Mouse (Mus musculus) right cerebral cortex, adult 2 months (tissue): ENCODE results near the gene Opcml.

Experiments
- DNase-seq, 2 experiments: peaks; one replicate each; pipeline ENCODE4 v3.0.0; 2021 to 2022; ENCODE audit warnings: low spot score in 2 of 2

Gene Opcml

DNA sequence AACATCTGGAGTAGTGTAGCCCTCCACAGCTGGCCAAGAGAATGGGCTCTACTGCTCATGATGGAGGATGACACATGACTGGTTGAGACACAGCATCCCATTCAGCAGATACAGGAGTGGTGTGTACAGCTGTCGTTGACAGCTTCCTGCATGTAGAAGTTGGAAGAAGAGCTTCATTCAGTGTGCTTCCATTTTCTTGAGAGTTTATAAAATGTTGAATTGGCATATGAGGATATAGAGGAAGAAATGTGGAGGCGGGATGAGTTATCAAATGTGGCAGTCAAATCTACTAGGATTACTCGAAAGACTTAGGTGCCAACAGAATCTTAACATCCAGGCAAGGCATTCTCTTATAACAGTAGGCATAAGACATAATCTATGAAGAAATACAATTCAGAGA lies 723.3 kb downstream of the Opcml start:
- DNase-seq: no peak

DNA sequence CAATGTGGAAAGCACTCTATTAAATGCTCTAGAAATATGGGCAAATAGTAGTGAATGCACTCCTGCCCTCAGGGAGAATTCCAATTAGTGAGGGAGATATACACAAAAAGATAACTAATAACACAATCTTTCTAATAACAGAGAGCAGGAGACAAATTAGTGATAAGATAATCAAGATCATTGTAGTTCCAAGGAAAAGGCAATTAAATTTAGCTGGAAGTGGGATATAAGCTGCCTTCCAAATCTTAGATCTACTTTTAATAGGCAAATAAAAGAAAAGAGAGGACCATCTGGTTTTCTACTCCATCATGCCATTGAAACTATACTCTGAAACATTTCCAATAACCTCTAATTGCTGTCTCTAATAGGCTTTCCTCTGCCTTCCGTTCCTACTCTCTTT lies 742.6 kb downstream of the Opcml start:
- DNase-seq: no peak

DNA sequence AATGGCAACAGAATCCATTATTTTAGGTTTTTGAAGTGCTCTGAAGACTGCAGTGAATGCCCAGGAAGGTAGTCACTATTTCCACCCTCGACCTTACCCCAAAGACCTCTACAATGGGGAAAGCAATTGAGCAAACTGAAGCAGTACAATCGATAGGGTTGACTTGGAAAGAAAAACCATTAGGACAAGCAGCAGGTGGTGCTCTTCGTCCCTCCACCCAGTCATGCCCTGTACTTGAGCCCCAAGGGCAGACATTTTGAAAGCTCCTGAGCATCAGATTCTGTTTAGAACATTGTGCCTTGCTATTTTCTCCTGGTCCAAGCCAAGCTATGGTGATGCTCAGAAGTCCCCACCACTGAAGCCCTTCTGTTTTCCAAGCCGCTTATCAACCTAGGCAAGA lies 744.4 kb downstream of the Opcml start:
- DNase-seq: no peak

DNA sequence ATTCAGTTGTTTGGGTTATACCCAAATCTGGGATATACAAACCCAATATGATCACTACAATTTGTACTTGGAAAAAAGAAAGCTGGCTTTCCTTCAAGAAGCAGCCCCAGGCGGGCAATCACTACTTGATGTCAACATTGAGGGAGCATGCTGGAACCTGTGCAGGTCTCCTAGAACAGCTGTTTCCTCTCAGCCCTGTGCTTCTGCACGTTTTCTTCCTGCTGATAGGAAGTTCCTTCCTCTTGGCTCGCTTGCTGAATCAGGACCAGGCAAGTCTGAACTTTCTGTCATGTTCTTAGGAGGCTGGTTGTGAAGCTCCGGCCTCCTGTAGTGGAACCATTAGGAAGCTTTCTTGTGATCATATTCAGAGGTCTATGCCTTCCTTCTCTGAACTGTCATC lies 746.1 kb downstream of the Opcml start:
- no peak for DNase-seq

DNA sequence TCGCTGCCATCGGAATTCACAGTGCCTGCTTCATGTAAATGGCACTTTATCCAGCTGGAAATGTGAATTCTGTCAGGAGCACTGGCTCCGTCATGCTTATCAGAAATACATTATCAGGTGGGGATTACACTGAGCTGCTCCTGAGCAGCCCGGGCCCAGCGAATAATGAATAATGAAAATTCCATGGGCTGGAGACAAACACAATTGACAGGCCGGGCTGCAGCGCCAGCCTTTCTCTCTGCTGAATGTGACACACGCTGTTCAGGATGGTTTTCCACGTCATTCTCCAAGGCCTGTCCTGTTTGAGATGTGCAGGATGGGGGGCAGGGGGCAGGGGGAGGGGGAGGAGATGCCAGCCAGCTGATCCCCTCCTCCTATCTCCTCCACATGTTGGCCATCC lies 757.6 kb downstream of the Opcml start:
- no peak for DNase-seq

DNA sequence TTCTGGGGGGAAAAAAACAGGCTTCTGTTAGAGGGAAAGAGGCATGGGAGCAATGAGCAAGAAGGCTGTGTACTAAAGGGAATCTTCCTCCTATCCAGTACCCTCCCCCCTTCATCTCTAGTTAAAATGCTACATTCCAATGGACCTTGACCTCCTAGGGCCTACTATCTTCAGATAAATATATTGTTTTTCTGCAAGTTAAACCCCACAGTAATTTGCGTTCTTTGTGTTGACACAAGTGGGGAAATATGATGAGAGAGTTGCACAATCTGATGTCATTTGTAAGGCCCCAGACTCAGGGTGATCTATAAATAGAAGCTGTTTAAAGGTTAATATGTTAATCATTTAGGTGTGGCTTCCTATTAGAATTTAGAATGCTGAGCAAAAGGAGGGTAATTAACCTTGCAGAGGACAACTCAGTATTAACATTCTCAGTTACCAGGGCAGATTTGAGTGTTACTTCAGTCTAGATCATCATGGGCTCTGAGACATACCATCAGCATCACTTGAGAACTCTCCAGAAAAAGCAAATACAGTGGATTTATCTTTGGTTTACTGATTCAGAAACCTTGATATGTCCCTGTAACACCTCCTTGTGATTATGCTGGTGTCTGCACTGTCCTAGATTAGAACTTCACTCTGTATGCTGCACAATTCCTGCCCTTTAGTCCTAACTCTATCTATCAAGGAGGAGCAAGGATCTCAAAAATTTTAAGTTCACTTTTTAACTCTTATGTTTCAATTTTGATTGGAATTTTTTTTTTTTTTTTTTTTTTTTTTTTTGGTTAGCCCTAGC lies 762.0 kb downstream of the Opcml start:
- DNase-seq: no peak

DNA sequence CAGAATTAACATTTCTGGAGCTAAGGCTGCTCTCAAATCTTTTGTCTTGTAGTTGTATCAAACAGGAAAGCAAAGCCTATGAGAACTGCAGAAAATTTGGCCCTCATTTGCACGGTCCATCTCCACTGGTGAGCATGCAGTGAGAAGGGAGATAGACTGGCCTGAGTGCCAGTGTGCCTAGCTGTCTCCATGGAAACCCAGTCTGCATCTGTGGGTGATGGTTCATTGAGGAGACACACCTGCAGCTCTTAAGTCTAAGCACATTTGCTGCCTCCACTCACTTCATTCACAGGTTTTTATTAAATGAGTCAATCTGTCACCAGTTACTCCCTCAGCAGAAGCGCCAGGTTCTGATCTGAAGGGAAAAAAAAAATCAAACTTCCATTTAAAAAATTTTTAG lies 768.1 kb downstream of the Opcml start:
- no peak for DNase-seq

DNA sequence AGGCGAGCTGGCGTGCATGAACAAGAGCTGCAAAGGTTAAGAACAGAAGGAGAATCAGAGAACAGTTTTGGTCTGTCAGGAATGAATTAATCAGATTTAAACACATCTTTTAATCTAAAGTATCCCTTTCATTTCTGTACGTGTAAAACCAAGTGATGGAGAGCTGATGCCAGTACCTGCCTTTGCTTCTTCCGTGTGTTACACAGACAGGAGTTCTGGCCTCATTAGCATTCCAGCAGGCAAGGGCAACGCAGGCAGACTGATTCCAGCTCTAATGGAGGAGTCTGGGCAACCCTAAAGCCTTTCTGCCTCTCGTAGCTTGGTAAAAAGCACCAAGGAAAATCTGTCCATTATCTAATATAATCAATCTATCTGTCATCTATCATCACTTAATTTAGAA lies 771.2 kb downstream of the Opcml start:
- DNase-seq: no peak

DNA sequence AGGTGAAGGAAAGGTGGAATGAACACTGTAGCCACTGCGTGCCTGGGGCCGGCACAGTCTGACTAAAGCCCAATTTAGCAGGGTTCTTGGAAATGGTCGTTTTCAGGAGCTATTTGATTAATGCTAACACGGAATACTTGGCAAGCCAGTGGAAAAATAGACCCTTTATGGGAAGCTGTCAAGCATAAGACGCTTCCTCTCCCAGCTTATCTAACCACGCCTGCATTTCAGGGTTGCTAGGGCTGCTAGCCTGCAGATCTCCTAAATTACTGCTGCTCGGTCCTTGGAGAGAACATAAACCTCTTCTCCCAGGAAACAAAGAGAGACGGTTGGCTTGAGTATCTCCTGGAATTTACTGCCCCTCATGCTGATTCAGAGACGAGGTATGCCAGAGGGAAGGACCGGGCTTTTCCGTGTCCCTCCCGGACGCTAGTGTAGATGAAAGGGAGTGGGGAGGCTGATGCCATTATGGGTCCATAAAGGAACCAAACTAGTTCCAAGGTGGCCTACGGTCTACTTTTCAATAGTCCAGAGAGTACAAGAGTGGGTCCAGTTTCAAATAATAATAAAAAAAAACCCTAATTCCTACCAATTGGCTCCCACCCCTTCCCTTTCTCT lies 772.6 kb downstream of the Opcml start:
- no peak for DNase-seq

DNA sequence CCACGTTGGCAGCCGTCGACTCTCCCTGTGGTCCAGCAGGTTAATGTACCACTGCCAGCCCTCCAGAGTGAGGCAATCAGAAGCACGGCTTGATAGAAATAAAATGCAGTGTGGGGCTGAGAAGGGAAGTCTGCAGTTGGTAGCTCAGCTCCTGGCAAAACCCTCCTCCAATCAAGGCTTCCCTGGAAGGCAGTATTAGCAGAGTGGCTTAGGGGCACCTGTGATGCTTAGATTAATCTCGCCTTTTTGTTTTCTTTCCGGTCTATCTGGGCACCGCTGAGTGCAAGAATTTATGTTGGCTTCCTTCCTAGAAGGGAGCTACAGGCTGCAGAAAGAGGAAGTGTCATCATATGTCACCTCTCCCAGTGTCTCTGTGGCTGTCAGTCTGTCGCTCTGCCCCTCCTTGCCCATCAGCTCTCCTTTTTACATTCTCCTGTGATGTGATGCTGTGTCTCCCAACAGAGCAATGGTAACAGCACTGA lies 778.5 kb downstream of the Opcml start:
- peak; percentile 23 to 42 for DNase-seq

DNA sequence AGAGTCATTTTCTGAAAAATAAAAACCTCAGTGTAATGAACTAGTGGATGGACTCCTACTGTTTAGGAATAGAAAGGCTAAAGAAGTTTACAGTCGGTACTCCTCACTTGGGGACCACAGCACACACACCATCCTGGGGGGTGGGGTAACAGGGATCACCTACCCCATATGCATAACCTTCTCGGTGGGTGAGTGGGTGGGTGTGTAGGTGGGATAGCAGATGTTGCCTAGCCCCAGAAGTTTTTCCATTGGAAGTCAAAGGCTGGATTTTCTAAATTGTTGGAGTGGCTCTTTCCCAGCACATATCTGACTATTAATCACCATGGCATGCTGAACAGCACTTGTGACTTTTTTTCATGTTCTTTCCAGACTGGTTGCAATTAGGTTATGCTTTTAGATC lies 779.2 kb downstream of the Opcml start:
- peak; percentile 53 for DNase-seq

DNA sequence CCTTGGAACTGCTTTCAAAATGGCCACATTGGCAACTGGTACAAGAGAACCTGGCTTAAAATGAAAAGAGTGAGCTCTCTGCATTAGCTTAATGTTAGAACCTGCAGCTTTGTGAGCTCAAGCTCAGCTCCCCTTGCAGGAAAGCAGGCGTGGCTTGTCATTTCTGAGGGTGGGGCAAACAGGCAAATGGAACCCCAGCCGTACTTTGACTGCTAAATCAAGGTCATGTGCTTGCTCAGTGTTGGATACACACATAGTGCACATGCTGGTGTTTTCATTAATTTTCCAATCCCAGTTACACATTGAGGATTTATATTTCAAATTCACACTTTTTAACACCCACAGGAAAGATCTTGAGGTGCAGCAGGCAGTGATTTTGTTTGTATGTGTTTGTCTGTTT lies 781.1 kb downstream of the Opcml start:
- no peak for DNase-seq

DNA sequence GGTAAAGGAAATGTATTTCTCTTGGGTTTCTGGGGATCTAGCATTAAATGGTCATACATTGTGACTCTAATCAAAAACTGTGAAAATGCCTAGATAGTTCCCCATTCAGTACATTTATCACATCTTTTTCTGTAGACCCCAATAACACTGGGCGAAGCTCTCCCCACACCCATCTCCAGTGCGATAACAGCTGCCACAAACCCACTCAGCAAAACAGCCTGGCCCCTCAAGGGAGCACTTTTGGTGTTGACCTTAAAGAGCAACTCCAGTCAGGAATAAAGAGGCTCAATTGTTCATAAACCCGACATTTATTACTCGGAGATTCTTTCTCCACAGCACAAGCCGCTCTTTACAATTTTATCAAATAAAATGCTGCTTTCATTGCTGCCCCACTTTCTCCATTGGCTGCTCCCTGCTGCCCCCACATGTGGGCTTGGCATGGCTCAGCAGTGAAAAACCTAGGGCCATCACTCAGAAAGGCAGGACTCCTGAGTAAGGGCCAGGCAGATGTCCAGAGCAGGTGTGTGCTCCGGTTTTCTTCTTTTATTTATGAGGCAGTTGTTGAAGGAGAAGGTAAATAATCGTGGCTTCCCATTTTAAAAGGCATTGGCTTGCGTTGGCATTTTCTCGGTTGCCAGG lies 781.7 kb downstream of the Opcml start:
- DNase-seq: no peak

DNA sequence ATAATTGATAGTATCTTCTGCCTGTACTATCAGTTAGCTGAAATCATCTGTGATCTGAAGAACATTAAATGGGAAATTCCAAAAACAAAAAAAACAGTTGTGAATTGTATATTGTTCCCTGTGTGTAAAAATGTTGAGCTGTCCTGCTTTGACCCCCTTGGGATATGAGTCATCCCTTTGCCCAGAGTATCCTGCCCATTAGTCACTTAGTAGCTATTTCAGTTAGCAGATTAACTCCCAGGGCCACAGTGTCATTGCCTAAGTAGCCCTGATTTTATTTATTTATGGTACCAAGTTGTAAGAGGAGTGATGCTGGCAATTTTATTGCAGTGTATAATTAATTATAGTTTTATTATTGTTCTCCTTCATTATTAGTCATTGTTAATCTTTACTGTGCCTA lies 788.2 kb downstream of the Opcml start:
- no peak for DNase-seq

DNA sequence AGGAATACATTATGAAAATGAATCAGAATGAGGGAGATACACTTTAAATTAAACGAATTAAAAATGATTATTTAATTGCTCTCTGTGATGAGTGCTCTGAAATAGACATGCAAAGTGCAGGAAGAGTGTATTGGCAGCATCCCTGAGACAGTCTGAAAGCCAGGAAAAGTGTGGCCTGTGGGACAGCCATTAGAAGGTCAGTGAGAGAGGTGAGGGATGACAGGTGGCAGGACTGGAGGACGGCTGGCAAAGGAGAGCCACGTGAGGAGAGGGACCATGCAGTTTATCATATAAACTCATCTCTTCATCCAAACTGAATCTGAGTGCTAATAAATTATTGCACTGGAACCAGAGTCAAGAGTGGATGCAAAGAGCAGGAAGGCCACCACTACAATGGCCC lies 796.7 kb downstream of the Opcml start:
- no peak for DNase-seq

DNA sequence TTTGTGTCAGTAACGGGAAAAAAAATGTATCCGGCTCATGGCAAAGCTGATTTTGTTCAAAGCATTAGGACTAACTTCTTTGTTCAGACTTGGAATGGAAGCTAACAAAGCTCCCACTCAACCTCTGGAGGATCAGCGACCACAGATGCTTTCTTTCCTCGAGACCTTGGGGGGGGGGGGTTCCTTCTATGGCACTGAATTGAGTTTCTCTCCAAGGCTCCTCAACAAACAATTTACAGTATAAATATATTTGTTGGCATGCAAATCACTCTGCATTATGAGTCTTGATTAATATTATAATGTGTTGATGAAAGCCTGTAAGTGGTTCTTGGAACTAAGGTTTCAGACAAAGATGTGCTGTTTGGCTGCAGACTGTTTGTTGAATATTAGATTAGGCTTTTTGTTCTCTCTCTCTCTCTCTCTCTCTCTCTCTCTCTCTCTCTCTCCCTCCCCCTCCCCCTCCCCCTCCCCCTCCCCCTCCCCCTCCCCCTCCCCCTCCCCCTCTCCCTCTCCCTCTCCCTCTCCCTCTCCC lies 797.3 kb downstream of the Opcml start:
- DNase-seq: no peak

DNA sequence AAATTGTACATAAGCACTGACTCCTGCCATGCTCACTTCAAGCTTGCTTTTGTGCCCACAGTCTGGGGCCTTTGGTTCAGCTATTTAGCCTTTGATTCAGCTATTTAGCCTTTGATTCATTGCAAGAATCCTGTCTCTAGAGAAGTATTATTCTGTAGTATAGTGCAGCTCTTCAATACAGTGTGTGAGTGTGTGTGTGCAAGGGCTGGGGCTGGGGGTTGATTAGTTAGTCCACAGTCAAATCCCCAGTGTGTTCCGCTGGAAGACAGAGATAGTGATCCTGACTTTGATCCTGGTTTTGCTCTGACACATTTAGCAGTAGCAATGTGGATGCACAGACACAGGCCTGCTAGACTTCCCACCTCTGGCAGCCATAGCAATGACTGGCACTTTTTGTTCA lies 797.9 kb downstream of the Opcml start:
- no peak for DNase-seq

DNA sequence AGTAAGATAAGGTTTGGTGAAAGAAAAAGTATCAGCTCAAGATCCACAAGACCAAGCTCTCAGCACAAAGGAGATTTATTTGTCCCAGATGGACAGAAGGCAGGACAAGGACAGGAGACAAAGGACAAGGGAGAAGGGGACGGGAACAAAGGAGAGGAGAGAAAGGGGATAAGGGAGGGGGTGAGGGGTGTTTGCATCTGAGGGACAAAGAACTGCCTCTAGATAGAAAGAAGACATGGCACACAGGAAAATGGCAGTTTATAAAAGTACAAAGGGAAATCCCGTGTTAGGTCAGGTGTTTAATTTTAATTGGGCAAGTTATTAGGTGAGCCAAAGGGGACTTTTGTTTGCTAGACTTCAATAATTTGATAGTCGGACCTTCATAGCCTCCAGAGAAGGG lies 801.6 kb downstream of the Opcml start:
- DNase-seq: no peak

DNA sequence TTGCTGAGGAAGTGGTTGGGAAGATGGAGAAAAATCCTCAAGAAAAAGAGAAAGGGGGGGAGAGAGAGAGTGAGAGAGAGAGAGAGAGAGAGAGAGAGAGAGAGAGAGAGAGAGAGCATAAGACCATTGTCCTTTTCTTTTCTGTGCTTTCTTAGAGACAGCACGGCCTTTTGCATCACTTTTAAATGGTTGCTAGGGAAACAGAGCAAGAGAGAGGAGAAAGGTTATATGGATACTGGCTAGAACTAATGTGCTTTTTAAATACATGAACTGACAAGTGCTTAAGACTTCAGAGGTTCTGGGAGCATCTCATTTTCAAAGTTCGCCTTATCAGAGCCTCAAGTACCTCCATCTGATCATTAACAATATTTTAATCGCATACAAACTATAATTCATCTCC lies 804.5 kb downstream of the Opcml start:
- no peak for DNase-seq

DNA sequence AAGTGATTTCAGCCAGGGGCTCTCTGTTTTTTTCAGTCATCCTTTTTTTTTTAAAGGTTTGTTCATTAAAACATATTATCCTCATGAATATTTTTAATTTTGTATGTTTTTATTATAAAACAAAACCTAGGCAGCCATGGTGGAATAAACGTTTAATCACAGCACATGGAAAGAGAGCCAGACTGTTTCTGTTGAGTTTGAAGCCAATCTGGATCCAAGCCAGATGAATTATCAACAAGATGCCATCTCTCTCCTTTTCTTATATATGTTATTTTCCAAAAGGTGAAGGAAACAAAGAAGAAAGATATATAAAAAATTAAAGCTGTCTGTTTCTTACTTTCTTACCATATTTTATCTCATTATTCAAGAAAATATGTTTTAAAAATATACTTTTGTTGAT lies 815.0 kb downstream of the Opcml start:
- no peak for DNase-seq

DNA sequence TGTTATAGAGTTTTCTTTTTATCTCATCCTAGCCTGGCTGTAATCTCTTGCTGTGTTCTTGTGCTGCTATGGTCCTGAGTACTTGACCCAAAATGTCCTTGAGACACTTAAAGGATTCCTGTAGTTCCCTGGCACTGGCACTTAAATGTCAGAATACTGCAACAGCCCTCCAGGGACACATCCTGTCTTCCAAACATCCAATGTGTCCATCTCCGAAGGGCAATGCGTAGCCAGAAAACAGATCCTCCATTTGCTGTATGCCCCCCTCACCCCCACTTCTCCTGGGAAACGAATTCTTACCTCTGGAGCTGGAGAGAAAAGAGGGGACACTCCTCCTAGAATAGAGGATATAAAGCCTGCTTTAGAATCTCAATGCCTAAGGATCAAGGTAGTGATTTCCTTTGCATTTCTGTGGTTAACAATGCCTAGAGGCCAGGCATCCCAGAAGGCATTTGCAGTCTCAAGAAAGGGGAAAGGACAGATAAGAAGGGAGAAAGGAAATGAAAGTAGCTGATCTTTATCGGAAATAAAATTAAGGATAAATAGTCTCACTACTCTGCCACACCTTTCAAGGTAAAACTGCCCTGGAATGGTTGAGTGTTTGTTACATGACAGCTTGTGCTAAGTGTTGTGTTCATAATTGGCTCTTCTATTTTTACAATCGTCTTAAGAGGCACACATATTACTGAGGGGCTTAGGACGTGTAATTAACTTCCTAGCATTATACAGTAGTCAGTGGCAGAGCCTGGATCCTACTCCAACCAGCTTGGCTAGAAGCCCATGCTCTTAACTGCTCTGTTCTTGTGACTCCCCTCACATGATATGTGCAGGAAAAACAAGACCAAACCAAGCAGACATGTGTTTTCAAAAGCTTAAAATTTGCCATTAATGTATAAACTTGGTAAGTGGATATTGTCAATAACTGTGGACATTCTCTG lies 823.4 kb downstream of the Opcml start:
- DNase-seq: no peak

DNA sequence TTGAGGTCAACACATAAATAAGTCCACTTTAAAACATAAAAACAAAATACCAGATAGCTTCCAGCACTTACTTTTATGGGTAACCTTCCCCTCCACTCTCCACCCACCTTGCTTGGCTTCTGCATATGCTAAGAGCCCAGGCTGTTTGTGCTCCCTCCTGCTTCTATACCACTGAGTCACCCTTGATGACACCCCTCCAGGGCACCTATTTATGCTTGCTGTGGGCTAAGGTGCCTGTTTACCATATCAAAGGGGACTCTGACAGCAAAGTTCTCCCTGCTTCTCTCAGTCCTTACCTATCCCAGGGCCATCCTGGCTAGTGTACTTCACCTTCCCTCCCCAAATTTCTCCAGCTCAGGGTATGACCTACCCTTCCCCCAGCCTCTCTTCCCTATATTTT lies 824.9 kb downstream of the Opcml start:
- DNase-seq: no peak
